Mouse (Mus musculus) intestine, embryonic 14.5 days (tissue): ENCODE results near the gene Parp12. TPM values are rescaled to one million over a fixed set of nuclear protein-coding genes. Genes with fewer than 3 reads are reported as not detected.

Source experiments
- ATAC-seq: fragments of 200-750 bp; cut with Nextera tagmentation; replicated peaks from 2 replicates; pipeline ENCODE4 v1.8.0; 2017; ENCODE audit warnings: low read depth, moderate number of reproducible peaks, moderate TSS enrichment, moderate library complexity; ENCODE audit not compliant: low FRiP score, low TSS enrichment
- DNase-seq: peaks from one replicate; pipeline ENCODE4 v3.0.0-alpha.2; 2018; ENCODE audit warnings: low spot score
- H3K27ac ChIP-seq: fragments of 300-500 bp; sonication (generic); 2 replicates; pipeline ENCODE4 v1.5.1; 2014; ENCODE audit warnings: low read depth, mild to moderate bottlenecking, control low read depth
- H3K27me3 ChIP-seq: fragments of 300-500 bp; sonication (generic); replicated peaks from 2 replicates; pipeline ENCODE4 v1.6.1; 2014; ENCODE audit warnings: low read length, control low read depth; ENCODE audit not compliant: control insufficient read depth, insufficient read depth
- H3K36me3 ChIP-seq: fragments of 300-500 bp; sonication (generic); 2 replicates; pipeline ENCODE4 v1.6.1; 2014; ENCODE audit warnings: low read length, control low read depth; ENCODE audit not compliant: control insufficient read depth, insufficient read depth
- H3K4me1 ChIP-seq: fragments of 300-500 bp; sonication (generic); replicated peaks from 2 replicates; pipeline ENCODE4 v1.6.1; 2014; ENCODE audit warnings: low read length, control low read depth, mixed read lengths; ENCODE audit not compliant: control insufficient read depth, insufficient read depth
- H3K4me2 ChIP-seq: fragments of 300-500 bp; sonication (generic); 2 replicates; pipeline ENCODE4 v1.6.1; 2014; ENCODE audit warnings: low read length
- H3K4me3 ChIP-seq: fragments of 300-500 bp; sonication (generic); 2 replicates; pipeline ENCODE4 v1.5.1; 2014; ENCODE audit warnings: low read depth, low read length, control low read depth, mixed read lengths
- H3K9ac ChIP-seq: fragments of 300-500 bp; sonication (generic); 2 replicates; pipeline ENCODE4 v1.6.1; 2014; ENCODE audit warnings: mild to moderate bottlenecking, low read length
- H3K9me3 ChIP-seq: fragments of 300-500 bp; sonication (generic); 2 replicates; pipeline ENCODE4 v1.6.1; 2016; ENCODE audit warnings: low read length, control low read depth; ENCODE audit not compliant: control insufficient read depth
- WGBS: fragments of 180-500 bp; shearing (Covaris S2); extraction: QIAGEN DNeasy Blood & Tissue Kit; methylation state at CpG from one replicate; pipeline ENCODE4 v1.1.7; 2014; 5-methylcytosine and 5-hydroxymethylcytosine counted together
- polyA plus RNA-seq: library from polyadenylated mRNA; unstranded; fragments of >200 nt; fragmentation: Nextera tagmentation; extraction: Ambion mirVana; gene quantifications from 2 replicates; pipeline ENCODE4 v1.2.1, GENCODE M21; 2014

The Parp12 gene
- polyA plus RNA-seq, 1 experiment from 2014 or later = 10.1 TPM

DNA sequence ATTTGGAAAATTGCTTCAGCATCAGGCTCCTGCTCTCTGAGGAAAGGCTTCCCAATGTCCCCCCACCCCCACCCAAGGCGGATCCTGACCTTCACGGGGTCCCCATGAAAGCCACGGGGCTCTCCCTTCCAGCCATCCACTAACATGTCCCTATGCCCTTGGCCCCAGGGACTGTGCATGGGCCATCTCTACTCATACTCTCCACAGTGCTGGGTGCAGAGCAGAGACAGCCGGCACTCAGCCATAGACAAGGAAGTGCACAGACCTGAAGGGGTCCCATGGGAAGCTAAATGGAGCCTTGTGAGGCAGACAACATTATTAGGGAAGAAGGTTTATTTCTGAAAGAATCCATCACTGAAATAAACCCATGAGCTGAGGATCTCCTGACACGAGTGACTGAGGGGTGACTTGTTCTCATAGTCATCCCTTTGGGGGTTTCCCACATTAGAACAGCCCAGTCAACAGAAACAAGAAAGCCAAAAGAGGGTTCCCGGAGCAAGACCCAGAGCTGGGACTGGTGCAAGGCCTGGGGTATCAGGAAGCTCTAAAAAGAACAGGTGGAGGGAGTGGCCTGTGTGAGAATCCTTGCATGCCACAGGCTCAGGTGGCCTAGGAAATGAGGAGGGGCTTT is 63.2 kb downstream of the Parp12 start:
- no peak for ATAC-seq
- H3K27me3 ChIP-seq = no peaks in the 10 kb centered on the region
- no peaks in the 10 kb centered on the region for H3K36me3 ChIP-seq
- peaks cover 19% of the 10 kb centered on the region; the same call in 1 of the 2 replicates for H3K4me1 ChIP-seq
- no peak for DNase-seq
- no peak overlapping the region for H3K9ac ChIP-seq
- no peak overlapping the region for H3K4me3 ChIP-seq
- no peaks in the 10 kb centered on the region for H3K9me3 ChIP-seq
- no peak overlapping the region for H3K27ac ChIP-seq
- no peak overlapping the region for H3K4me2 ChIP-seq
- 85% methylated on average over 6 of the region's 6 CpGs for WGBS

DNA sequence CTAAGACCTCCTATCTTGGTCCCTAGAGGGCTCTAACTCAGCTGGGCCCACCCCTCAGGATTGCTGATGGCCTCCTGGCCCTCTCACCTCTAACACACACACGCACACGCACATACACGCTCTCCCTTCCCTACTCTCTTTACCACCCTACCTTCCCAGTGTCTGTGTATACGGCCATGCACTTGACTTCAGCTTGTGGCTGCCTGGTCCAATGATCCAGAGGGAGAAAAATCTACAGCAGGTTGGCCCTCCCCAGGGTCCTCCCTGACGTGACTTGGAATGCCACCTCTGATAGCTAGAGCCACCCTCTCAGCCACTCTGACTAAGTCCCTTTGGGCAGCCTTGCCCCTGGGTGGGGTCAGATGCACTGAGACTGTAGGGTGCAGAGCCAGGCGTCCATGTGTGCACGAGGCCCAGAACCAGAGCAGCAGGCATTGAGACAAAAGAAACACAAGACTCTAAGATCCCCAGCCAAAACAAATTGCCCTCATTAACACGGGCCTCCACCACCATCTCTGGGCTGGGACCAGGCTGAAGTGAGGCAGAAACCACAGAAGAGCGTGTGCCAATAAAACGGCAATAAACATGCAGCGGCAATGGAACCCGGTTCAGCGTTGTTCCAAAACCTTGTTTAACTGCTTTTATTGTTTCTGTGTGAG is 63.8 kb downstream of the Parp12 start:
- peaks cover 13% of the 10 kb centered on the region; the same call in 1 of the 2 replicates for H3K4me1 ChIP-seq
- DNase-seq (no peak), ATAC-seq (no peak)
- no peak overlapping the region for H3K4me2 ChIP-seq
- WGBS = 80% methylated on average over 13 of the region's 13 CpGs
- H3K9me3 ChIP-seq = no peaks in the 10 kb centered on the region
- no peak overlapping the region for H3K9ac ChIP-seq
- no peaks in the 10 kb centered on the region for H3K36me3 ChIP-seq
- H3K27ac ChIP-seq = no peak overlapping the region
- no peaks in the 10 kb centered on the region for H3K27me3 ChIP-seq
- no peak overlapping the region for H3K4me3 ChIP-seq

DNA sequence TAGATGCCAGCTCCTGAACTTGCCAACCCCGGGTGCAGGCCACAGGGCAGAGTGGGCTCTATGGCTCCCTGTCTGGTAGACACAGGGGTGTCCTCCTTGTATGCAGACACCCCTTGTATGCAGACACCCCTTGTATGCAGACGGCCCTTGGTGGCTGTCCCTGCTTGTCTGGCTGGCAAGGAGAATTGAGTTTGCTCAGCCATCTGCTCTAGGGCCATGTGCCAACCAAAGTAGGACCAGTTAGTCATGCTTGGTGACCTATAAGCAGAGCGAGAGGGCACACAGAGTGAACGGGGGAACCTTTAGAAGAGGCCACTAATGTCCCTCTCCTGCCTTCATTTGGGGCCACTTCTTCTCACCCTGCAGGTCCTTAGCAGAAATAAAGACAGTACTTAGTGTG is 65.5 kb downstream of the Parp12 start:
- Histone ChIP-seq H3K4me2 (no peak overlapping the region), H3K4me3 (no peak overlapping the region), H3K27me3 (no peaks in the 10 kb centered on the region), H3K27ac (no peak overlapping the region), H3K4me1 (peaks cover 10% of the 10 kb centered on the region; the same call in 1 of the 2 replicates), H3K9me3 (no peaks in the 10 kb centered on the region), H3K36me3 (no peaks in the 10 kb centered on the region), H3K9ac (no peak overlapping the region)
- ATAC-seq (no peak), DNase-seq (no peak)
- WGBS = 93% methylated on average over 4 of the region's 4 CpGs

DNA sequence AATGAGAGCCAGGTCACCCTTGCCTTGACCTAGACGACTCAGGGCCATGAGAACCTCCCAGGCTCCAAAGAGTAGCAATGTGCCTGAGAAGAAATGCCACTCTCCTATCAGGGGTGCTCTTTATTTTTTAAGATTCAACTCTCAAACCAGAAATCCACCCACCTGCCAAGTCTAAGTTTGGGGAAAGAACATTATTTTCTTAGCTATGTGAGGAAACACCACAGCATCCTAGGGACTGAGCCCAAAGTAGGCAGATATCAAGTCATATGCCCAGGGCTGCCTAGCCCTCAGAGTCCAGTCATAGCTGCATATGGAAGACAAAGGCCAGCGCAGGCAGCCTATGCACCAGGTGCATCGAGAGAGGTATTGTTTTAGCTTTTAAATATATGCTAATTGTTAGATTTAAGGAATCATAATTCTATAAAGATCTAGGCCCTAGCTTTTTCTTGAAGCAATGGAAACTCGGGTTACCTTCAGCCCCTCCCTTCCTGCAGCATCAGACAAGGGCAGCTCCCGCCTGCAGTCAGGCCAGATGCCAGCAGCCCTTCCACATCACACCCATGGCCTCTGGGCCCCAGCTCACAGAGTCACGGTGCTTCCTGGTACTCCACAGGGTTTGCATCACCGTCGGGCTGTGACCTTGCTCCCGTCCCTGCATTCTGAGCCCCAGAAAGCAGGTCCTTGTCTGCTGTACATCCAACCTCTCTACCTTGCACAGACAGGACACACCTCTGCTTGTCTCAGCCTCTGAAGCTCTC is 66.2 kb downstream of the Parp12 start:
- ATAC-seq (no peak), DNase-seq (no peak)
- no peak overlapping the region for H3K4me3 ChIP-seq
- no peak overlapping the region for H3K27ac ChIP-seq
- H3K9me3 ChIP-seq = no peaks in the 10 kb centered on the region
- H3K4me1 ChIP-seq = peaks cover 10% of the 10 kb centered on the region; the same call in 1 of the 2 replicates
- H3K9ac ChIP-seq = no peak overlapping the region
- no peak overlapping the region for H3K4me2 ChIP-seq
- no peaks in the 10 kb centered on the region for H3K36me3 ChIP-seq
- 64% methylated on average over 9 of the region's 9 CpGs for WGBS
- H3K27me3 ChIP-seq = no peaks in the 10 kb centered on the region

- 36% methylated on average over 6 of the region's 6 CpGs for WGBS
Measured at GRCm38 (mm10) chr6:39050836-39051235, 67.3 kb downstream of the Parp12 start.

DNA sequence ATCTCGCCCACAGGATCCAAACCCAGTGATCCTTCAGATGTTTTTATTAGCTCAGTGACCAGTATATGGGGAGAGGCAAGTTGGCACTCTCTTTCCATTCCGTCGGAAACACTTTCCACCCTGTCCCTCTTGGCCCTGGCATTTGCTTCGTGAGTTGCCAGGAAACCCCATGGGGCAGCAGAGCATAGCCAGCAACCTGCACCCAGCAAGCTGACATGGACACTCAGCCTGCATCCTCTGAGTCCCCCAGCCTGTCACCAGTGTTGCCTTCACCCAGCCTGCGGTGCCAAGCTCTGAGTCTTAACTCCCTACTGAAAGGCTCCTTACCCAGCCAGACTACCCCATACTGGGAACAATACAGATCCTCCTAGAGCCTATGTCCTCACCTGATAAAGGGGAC is 69.0 kb downstream of the Parp12 start:
- Histone ChIP-seq H3K27ac (no peak overlapping the region), H3K36me3 (no peaks in the 10 kb centered on the region), H3K4me3 (no peak overlapping the region), H3K4me2 (no peak overlapping the region), H3K9ac (no peak overlapping the region), H3K9me3 (no peaks in the 10 kb centered on the region), H3K4me1 (0 out of 2 replicates have a peak, but pooled peaks cover 8% of the 10 kb centered on the region), H3K27me3 (no peaks in the 10 kb centered on the region)
- WGBS = 78% methylated on average over 5 of the region's 5 CpGs
- DNase-seq = no peak
- no peak for ATAC-seq

More at GRCm38 (mm10) chr6:39050836-39051235, 67.3 kb downstream of the Parp12 start:
- Histone ChIP-seq H3K36me3 (no peaks in the 10 kb centered on the region), H3K4me2 (no peak overlapping the region), H3K27me3 (no peaks in the 10 kb centered on the region), H3K4me3 (no peak overlapping the region), H3K9me3 (no peaks in the 10 kb centered on the region), H3K27ac (peak overlapping the region; percentile 0), H3K4me1 (peaks cover 8% of the 10 kb centered on the region; the same call in 1 of the 2 replicates), H3K9ac (no peak overlapping the region)
- DNase-seq = peak; percentile 64
- ATAC-seq = peak; percentile 48; the same call in 1 of the 2 replicates

- H3K36me3 ChIP-seq = no peaks in the 10 kb centered on the region
- H3K4me1 ChIP-seq = 0 out of 2 replicates have a peak, but pooled peaks cover 10% of the 10 kb centered on the region
- H3K9me3 ChIP-seq = no peaks in the 10 kb centered on the region
- H3K9ac ChIP-seq = no peak overlapping the region
- DNase-seq (no peak), ATAC-seq (no peak)
- H3K27ac ChIP-seq = no peak overlapping the region
- H3K4me2 ChIP-seq = no peak overlapping the region
- H3K27me3 ChIP-seq = no peaks in the 10 kb centered on the region
- no peak overlapping the region for H3K4me3 ChIP-seq
- WGBS = 69% methylated on average over 9 of the region's 9 CpGs
Measured at GRCm38 (mm10) chr6:39040451-39040850, 77.7 kb downstream of the Parp12 start.
